Mouse (Mus musculus): ENCODE results near the gene Ajm1. TPM values are rescaled to one million over a fixed set of nuclear protein-coding genes. Genes with fewer than 3 reads are reported as not detected.
A peak's percentile ranks its signal among the peaks of the same experiment; 100 is the strongest.

The Ajm1 gene
- polyA plus RNA-seq, 1 experiment from 2014 or later, result 0.05 TPM

DNA sequence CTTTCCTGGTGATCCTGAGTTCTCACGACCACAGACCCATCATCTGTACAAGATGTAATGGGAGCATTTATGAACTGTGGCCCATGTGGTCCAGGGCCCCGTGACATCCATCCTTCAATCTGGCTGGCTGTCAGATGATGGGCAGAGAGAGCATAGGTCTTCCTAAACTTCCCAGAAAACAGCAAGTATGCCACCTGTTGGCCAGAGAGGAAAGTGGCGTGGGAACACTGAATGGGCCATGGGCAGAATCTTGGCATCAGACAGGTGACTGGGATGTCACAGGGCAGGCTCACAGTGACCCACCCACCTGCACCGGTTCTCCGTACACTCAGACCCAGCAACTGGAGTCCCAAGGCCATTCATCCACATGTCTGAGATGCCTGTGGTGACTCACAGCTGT, 30.4 kb downstream of the Ajm1 start:
- 36% methylated on average over 5 of the region's 5 CpGs for WGBS
- Histone ChIP-seq H3K27ac (replicated peaks) (no peak overlapping the region), H3K4me3 (no peak overlapping the region), H3K36me3 (no peaks in the 10 kb centered on the region), H3K27me3 (ENCODE audit: low read depth, poor library complexity, severe bottlenecking) (no peaks in the 10 kb centered on the region), H3K9me3 (replicated peaks) (no peaks in the 10 kb centered on the region), H3K4me1 (peaks cover 9% of the 10 kb centered on the region)
- no peak for DNase-seq (ENCODE audit: low spot score)

DNA sequence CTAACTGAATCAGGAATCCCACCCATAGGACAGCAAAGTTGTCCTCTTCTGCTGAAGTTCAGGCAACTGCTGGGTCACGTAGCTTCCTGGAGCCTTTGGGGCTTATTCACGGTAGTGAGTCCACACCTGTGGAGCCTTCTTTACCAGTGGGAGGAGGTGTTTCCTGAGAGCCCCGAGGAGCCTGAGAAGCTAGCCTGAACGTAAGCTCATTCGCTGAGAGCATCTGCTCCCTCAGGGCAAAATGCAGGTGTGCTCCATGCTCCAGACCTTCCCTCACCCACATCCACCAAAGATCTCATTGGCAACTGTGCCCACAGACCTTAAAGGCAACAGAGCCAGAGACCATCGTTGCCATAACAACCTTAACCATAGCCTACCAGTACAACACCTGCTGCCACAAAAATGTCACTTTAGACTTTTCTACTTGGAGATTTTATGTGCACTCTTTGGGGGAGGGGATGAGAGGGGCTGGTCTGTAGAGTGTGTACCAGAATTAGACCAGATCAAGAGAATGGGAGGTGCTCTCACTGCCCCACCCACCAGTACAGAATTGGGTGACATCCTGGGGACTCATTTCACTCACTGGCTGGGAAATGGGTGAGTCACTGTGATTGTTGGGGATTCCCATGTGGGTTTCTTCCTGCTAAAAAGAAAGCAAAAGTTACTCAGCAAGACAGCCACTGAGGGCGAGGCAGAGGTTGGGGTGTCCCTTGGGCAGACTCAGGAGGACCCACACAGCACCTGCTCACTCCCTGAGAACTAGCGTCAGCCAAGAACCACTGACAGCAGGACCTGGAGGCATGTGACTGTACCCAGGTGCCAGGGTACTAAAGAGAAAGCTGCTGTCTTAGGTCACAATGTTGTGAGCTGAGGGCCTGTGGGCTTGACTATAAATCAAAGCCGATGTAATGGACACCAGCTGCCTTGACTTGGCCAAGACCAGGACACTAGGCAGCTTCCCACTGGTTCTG, 32.3 kb downstream of the Ajm1 start:
- Histone ChIP-seq H3K4me1 (peaks cover 25% of the 10 kb centered on the region), H3K27me3 (ENCODE audit: low read depth, poor library complexity, severe bottlenecking) (no peaks in the 10 kb centered on the region), H3K27ac (replicated peaks) (no peak overlapping the region), H3K4me3 (no peak overlapping the region), H3K9me3 (replicated peaks) (no peaks in the 10 kb centered on the region), H3K36me3 (0 out of 2 replicates have a peak, but pooled peaks cover under 1% of the 10 kb centered on the region)
- no peak for DNase-seq (ENCODE audit: low spot score)
- WGBS, result 80% methylated on average over 9 of the region's 9 CpGs

DNA sequence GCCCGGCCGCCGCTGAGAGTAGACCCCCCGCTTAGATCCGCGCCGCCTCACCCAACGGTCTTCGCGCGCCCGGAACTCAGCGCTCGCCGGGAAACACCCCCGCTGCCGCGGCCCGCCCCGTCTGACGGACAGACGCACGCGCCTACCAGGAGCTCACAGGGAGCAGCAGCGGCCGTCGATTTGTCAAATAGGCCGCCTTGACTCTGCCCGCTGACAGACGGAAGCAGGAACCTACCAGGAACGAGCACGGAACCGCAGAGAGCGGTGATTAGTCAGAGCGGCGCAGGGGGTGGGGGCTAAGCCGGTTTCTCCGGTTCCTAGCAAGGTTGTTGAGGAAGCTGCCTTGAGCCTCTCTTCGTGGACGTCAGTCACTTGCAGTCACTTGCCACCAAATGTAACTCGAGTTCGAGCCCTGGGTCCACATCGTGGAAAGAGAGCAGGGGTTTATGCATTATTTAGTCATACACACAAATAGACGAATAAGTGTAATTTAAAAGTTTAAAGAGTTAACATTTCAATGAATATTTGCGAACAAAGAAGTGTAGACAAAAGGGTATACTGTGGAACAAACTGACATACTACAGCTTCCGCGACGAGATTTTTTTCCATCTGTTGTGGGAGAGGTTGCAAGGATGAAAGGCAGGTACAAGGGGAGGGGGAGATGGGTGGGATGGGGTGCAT, 34.6 kb downstream of the Ajm1 start, which contains the start of gene Traf2:
Traf2 (minus strand) TSS at position 130 of the 681 bp plus-strand sequence.
- DNase-seq (ENCODE audit: low spot score), result peak; percentile 99
- H3K4me1 ChIP-seq, result peaks cover 28% of the 10 kb centered on the region
- 3% methylated on average over 48 of the region's 48 CpGs for WGBS
- no peaks in the 10 kb centered on the region for H3K27me3 ChIP-seq (ENCODE audit: low read depth, poor library complexity, severe bottlenecking)
- H3K36me3 ChIP-seq, result 0 out of 2 replicates have a peak, but pooled peaks cover 3% of the 10 kb centered on the region
- H3K4me3 ChIP-seq, result peak within 1 kb of the TSS; percentile 80
- H3K27ac ChIP-seq (replicated peaks), result peak within 1 kb of the TSS; percentile 92
- H3K9me3 ChIP-seq (replicated peaks), result no peaks in the 10 kb centered on the region

DNA sequence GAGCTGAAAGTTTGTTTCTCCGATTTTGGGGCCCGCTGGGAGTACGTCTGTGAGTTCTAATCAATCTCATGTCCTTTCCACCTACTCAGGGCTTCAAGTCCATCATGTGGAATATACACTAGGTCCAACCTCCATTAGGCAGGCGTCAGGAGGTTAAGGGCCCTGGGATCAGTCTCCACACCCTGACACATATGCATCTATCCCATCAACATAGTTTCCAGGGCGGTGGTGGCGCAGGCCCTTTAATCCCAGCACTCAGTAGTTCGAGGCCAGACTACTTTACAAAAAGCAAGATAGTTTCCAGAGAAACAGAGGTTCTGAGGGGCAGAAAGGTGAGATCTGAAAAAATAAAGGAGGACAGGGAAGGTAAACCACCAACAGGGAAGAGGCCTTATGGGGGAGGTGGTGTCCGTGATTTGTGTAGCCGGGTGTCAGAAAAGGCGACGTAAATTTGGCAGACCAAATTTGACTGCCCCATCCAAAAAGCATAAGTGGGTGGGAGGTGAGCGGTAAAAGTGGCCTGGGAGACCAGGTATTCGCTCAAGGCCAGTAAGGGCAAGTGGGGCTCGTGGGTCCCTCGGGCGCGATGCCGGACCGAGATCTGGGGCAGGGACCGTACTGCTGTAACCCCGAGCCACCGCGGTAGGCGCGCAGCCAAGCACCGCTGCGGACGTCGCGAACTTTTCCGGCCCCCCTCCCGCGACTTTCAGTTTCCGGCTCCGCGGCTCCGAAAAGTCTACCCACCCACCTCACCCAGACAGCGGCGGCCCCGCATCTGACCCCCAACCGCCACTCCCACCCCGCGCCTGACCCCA, 35.4 kb downstream of the Ajm1 start:
- H3K27me3 ChIP-seq (ENCODE audit: low read depth, poor library complexity, severe bottlenecking), result no peaks in the 10 kb centered on the region
- peak overlapping the region; percentile 92 for H3K27ac ChIP-seq (replicated peaks)
- no peak for DNase-seq (ENCODE audit: low spot score)
- WGBS, result 9% methylated on average over 43 of the region's 43 CpGs
- peaks cover 32% of the 10 kb centered on the region for H3K4me1 ChIP-seq
- 0 out of 2 replicates have a peak, but pooled peaks cover 3% of the 10 kb centered on the region for H3K36me3 ChIP-seq
- peak overlapping the region; percentile 80 for H3K4me3 ChIP-seq
- H3K9me3 ChIP-seq (replicated peaks), result no peaks in the 10 kb centered on the region

DNA sequence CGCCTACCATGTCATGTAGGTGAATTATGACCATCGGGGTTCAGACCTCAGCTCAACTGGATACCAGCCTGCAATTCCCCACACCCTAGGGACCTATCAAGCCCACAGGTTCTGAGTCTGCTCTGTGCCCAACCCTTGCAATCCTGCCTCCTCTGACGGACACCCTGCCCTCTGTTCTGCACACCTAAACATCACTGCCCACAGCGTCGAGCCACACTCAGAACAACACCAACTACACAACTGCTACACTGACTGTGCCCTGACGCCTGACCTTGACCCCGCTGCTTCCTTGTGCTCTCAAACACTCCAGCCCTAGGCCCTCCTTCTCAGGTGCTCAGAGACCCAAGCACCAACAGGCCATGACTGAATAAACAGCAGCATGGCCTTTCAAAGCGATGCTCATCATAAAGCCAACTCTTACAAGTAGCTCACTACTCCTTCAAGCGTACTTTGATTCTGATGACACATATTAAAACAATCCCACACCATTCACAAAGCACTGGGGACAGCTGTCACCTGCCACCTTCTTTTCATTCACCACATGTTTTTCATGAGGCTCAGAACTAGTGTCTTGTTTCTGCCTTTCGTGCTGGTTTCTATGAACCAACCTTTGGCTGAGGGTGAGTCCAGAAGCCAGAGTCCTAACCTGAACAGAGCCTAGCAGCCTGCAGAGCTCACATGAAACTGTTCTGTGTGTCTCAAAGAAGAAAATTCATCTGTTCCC, 39.8 kb downstream of the Ajm1 start:
- DNase-seq (ENCODE audit: low spot score), result no peak
- Histone ChIP-seq H3K4me3 (no peak overlapping the region), H3K36me3 (peaks cover 29% of the 10 kb centered on the region), H3K4me1 (peaks cover 26% of the 10 kb centered on the region), H3K27me3 (ENCODE audit: low read depth, poor library complexity, severe bottlenecking) (no peaks in the 10 kb centered on the region), H3K27ac (replicated peaks) (no peak overlapping the region), H3K9me3 (replicated peaks) (no peaks in the 10 kb centered on the region)
- whole genome bisulfite sequencing, result 92% methylated on average over 10 of the region's 10 CpGs

DNA sequence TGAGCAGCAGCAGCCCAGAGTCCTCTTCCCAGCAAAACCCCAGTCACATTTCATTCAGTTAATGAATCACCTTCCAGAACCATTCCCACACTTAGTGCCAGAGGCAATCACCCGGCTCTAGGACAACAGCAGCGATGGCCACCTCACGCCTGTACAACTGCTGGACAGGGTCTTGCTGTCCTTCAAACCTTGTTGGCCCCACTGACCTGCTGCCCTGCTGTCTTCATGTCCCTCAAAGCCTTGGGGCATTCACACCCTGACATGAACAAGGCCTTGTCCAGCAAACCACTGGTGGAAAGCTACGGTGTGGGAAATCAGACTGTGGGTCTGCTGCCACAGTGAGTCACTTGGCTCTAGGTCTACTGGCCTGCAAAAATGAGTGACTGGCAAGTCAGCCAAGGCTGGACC, 41.0 kb downstream of the Ajm1 start:
- Histone ChIP-seq H3K27ac (replicated peaks) (no peak overlapping the region), H3K4me3 (no peak overlapping the region), H3K9me3 (replicated peaks) (no peaks in the 10 kb centered on the region), H3K4me1 (peaks cover 17% of the 10 kb centered on the region), H3K36me3 (peaks cover 42% of the 10 kb centered on the region), H3K27me3 (ENCODE audit: low read depth, poor library complexity, severe bottlenecking) (no peaks in the 10 kb centered on the region)
- WGBS, result 97% methylated on average over 4 of the region's 4 CpGs
- no peak for DNase-seq (ENCODE audit: low spot score)

DNA sequence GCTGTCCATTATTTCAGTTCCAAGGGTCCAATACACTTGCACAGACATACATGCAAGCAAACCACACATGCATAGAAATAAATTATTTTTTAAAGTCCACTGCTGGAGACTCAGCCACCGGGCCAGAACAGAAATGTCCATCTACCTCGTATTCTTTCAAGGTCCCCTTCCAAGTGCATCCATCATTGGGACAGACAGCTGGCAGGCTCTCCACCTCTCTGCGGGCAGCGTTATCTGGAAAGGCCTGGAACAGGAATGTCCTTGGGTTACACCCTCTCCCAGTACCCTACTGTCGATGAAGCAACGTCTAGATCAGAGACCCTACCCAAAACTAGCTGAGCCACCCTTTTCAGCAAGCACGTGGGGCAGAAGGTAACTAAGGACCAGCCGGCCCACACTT, 45.0 kb downstream of the Ajm1 start:
- H3K4me3 ChIP-seq, result no peak overlapping the region

DNA sequence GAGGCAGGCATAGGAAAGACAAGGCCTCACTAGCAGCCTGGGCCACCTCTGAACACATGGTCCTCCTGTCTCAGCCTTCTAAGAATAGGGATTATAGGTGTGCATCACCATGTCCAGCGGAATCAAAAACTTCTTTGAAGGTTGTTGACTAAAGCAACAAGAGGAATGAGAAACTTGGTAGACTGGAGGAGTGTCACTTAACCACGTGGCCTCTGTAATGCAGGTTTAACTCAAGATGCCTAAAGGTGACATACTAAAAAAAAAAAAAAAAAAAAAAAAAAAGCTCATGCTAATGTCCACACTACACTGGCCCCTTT, 46.7 kb downstream of the Ajm1 start:
- H3K27me3 ChIP-seq (ENCODE audit: low read depth, poor library complexity, severe bottlenecking), result no peaks in the 10 kb centered on the region
- H3K27ac ChIP-seq (replicated peaks), result no peak overlapping the region
- 93% methylated on average over 2 of the region's 2 CpGs for WGBS
- H3K36me3 ChIP-seq, result peaks cover 95% of the 10 kb centered on the region
- no peak overlapping the region for H3K4me3 ChIP-seq
- H3K9me3 ChIP-seq (replicated peaks), result no peaks in the 10 kb centered on the region
- H3K4me1 ChIP-seq, result no peaks in the 10 kb centered on the region
- DNase-seq (ENCODE audit: low spot score), result no peak

More for the DNA sequence above, 45.0 kb downstream of the Ajm1 start:
- H3K27ac ChIP-seq (replicated peaks), result no peak overlapping the region
- WGBS, result 93% methylated on average over 8 of the region's 8 CpGs
- peaks cover 78% of the 10 kb centered on the region for H3K36me3 ChIP-seq
- no peak for DNase-seq (ENCODE audit: low spot score)
- no peaks in the 10 kb centered on the region for H3K9me3 ChIP-seq (replicated peaks)
- H3K27me3 ChIP-seq (ENCODE audit: low read depth, poor library complexity, severe bottlenecking), result no peaks in the 10 kb centered on the region
- peaks cover under 1% of the 10 kb centered on the region; the same call in 1 of the 2 replicates for H3K4me1 ChIP-seq

DNA sequence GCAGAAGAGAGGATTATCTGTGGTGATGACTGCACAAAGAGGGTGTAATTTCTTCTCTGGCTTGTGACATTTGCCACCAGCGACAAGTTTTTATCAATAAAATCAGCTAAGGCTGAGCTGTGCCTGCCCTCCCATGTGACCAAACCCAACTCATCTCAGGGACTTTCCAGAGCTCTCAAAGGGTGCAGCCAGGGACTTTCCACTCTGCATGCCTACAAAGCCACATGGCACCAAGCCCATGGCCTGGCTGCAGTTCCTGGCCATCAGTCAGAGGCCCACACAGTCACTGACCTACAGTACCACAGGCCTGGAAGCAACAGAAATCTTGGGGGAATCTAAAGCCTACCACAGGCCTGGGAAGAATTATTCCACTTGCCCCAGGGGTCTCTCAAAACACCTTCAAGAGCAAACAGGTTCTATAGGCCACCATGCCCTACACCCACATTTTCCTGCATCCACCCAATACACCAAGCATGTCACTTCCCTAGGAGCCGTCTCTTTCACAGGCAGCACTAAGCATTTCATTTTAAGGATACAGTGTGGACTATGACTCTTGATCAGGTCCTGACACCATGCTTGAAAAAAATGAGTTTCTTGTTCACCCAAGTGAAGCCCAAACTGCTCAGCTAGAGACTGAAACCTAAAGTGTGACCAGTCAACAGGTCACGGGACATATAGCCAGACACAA, 47.2 kb downstream of the Ajm1 start:
- no peak for DNase-seq (ENCODE audit: low spot score)
- Histone ChIP-seq H3K27me3 (ENCODE audit: low read depth, poor library complexity, severe bottlenecking) (no peaks in the 10 kb centered on the region), H3K27ac (replicated peaks) (no peak overlapping the region), H3K9me3 (replicated peaks) (no peaks in the 10 kb centered on the region), H3K4me1 (no peaks in the 10 kb centered on the region), H3K36me3 (peaks cover 95% of the 10 kb centered on the region), H3K4me3 (no peak overlapping the region)
- 89% methylated on average over 3 of the region's 3 CpGs for WGBS

DNA sequence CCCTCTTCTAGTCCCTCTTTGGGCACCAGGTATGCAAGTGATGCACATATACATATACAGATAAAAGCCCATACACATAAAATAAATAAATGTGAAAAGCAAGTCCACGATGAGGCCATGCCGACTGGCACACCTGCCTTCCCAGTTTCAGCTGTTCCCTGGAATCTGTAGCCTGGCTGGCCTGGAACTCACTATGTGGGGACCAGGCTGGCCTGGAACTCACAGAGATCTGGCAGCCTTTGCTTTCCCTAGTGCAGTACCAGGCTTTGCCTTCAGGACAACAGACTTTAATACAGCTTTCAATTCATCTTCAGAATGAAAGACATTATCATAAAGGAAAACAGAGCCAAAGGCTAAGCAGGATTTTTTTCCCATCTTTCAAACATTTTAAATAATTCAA, 47.9 kb downstream of the Ajm1 start:
- Histone ChIP-seq H3K9me3 (replicated peaks) (no peaks in the 10 kb centered on the region), H3K27ac (replicated peaks) (no peak overlapping the region), H3K36me3 (peaks cover 98% of the 10 kb centered on the region), H3K4me3 (no peak overlapping the region), H3K27me3 (ENCODE audit: low read depth, poor library complexity, severe bottlenecking) (no peaks in the 10 kb centered on the region), H3K4me1 (no peaks in the 10 kb centered on the region)
- 98% methylated on average over 2 of the region's 2 CpGs for WGBS
- no peak for DNase-seq (ENCODE audit: low spot score)

DNA sequence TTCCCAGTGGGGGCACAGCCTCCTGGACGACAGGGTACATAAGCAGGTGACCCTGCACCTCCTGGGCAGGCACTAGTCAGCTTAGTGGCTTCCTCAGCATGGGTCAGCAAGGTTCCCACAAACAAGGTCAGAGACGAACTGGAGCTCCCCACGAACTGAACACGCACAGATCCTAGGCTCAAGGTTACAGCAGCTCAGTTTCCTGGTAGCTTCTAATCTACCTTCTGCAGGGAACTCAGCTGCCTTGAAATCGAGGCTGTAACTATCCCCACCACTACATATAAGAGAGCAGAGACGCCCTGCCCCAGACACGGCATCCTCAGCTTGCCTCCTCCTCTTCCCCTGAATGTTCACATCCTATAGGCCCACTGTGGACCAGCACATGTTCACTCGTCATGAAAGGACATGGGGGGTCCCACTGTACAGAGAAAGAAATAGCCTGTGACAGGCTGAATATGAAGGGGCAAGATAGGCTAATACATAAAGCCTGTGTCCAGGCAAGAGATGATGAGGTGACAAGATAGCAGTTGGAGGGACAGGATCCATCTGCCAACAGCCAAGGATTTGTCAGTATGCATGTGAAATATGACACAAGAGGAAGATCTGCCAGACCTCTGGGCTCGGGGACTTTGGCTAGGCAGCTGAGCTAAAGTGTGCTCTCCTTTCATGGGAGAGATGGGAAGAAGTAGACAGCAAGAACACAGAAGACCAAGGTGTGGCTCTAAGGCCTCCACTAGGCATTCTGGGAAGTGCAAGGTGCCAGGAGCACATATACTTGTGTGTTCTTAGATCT, 54.9 kb downstream of the Ajm1 start:
- Histone ChIP-seq H3K27ac (replicated peaks) (no peak overlapping the region), H3K36me3 (peaks cover 98% of the 10 kb centered on the region), H3K27me3 (ENCODE audit: low read depth, poor library complexity, severe bottlenecking) (no peaks in the 10 kb centered on the region), H3K9me3 (replicated peaks) (no peaks in the 10 kb centered on the region), H3K4me1 (no peaks in the 10 kb centered on the region), H3K4me3 (no peak overlapping the region)
- WGBS, result 90% methylated on average over 9 of the region's 9 CpGs
- DNase-seq (ENCODE audit: low spot score), result no peak

All from midbrain, embryonic 10.5 days (tissue).